Mouse (Mus musculus) C2C12 (cell line): ENCODE data around the gene Map3k3. TPM values are rescaled to one million over a fixed set of nuclear protein-coding genes. Genes with fewer than 3 reads are reported as not detected.
"Not testable (repeated sequence)": the region's sequence is repeated elsewhere in the genome, so short reads cannot be mapped to it uniquely, and the experiment has no call there.

Experiments used
- H3K27me3 ChIP-seq: one replicate; pipeline ENCODE4 v1.6.1; 2011; ENCODE audit not compliant: control insufficient read depth, insufficient read depth, insufficient read length
- H3K36me3 ChIP-seq: one replicate; pipeline ENCODE4 v1.6.1; 2011; ENCODE audit not compliant: control insufficient read depth, insufficient read depth
- H3K4me3 ChIP-seq: one replicate; pipeline ENCODE4 v1.5.1; 2011; ENCODE audit warnings: mild to moderate bottlenecking, control low read depth; ENCODE audit not compliant: poor library complexity, insufficient read depth, severe bottlenecking
- H3K79me2 ChIP-seq: one replicate; pipeline ENCODE4 v1.6.1; 2011; ENCODE audit not compliant: control insufficient read depth, insufficient read depth
- H3K79me3 ChIP-seq: one replicate; pipeline ENCODE4 v1.6.1; 2011; ENCODE audit warnings: low read depth, control low read depth
- H3ac ChIP-seq: one replicate; pipeline ENCODE3; 2011; ENCODE audit warnings: low read depth; ENCODE audit not compliant: control insufficient read depth, insufficient read length
- CEBPB ChIP-seq: IDR thresholded peaks from one replicate; pipeline ENCODE4 v1.6.1; 2011; ENCODE audit warnings: low read depth, mild to moderate bottlenecking, control low read depth, moderate library complexity
- CTCF ChIP-seq: IDR thresholded peaks from one replicate; pipeline ENCODE4 v1.5.1; 2011; ENCODE audit not compliant: control insufficient read depth, insufficient read depth, insufficient read length
- FOSL1 ChIP-seq: IDR thresholded peaks from one replicate; pipeline ENCODE4 v1.8.0; 2011; ENCODE audit warnings: mild to moderate bottlenecking, low read length; ENCODE audit not compliant: poor library complexity, insufficient read depth, severe bottlenecking
- MAX ChIP-seq: IDR thresholded peaks from one replicate; pipeline ENCODE4 v1.6.1; 2011; ENCODE audit warnings: mild to moderate bottlenecking, control low read depth
- MYOD1 ChIP-seq: IDR thresholded peaks from one replicate; pipeline ENCODE4 v1.6.1; 2011; ENCODE audit warnings: low read depth; ENCODE audit not compliant: control insufficient read depth, insufficient read length
- MYOG ChIP-seq: IDR thresholded peaks from one replicate; pipeline ENCODE4 v1.6.1; 2011; ENCODE audit not compliant: control insufficient read depth, insufficient read length; ENCODE audit errors: extremely low read depth
- USF1 ChIP-seq: IDR thresholded peaks from one replicate; pipeline ENCODE4 v1.6.1; 2011; ENCODE audit warnings: low read depth, mild to moderate bottlenecking, control low read depth, moderate library complexity
- polyA plus RNA-seq: library from polyadenylated mRNA; unstranded; fragments of >200 nt; fragmentation: generic; extraction: Trizol; gene quantifications from one replicate; pipeline ENCODE4 v1.2.1, GENCODE M21; 2012; ENCODE audit warnings: missing spikeins

The Map3k3 gene
- polyA plus RNA-seq, 1 experiment, result 23.1 TPM

- H3K36me3 ChIP-seq, result peaks cover 6% of the 10 kb centered on the region
- peaks cover 8% of the 10 kb centered on the region for H3K79me3 ChIP-seq
- H3K79me2 ChIP-seq, result peaks cover 19% of the 10 kb centered on the region
- no peaks in the 10 kb centered on the region for H3K27me3 ChIP-seq
- H3K4me3 ChIP-seq, result peak within 1 kb of the TSS; percentile 97
- TF ChIP-seq CEBPB (peak; percentile 97), MYOG (no peak), MAX (peak; percentile 93), USF1 (no peak)
- peak within 1 kb of the TSS; percentile 82 for H3ac ChIP-seq
Measured at GRCm38 (mm10) chr11:106065923-106066571, 18.4 kb upstream of the Map3k3 start, which contains the start of gene Taco1. Gene Taco1 (plus strand): TSS chr11:106066061.

- not testable (repeated sequence) for H3K36me3 ChIP-seq, H3K79me3 ChIP-seq, H3K27me3 ChIP-seq
- peak overlapping the region; percentile 82 for H3ac ChIP-seq
- H3K79me2 ChIP-seq, result peaks cover 19% of the 10 kb centered on the region
- peak overlapping the region; percentile 97 for H3K4me3 ChIP-seq
Measured at GRCm38 (mm10) chr11:106066616-106067015, 17.8 kb upstream of the Map3k3 start.

GRCm38 (mm10) chr11:106073774-106074173 lies 10.6 kb upstream of the Map3k3 start:
- Histone ChIP-seq H3K79me3 (no peaks in the 10 kb centered on the region), H3K4me3 (no peak overlapping the region)
- TF ChIP-seq USF1 (no peak), MYOG (no peak), MAX (no peak), CEBPB (no peak), CTCF (no peak), FOSL1 (no peak), MYOD1 (no peak)

GRCm38 (mm10) chr11:106076321-106076720 lies 8.1 kb upstream of the Map3k3 start:
- peaks cover 25% of the 10 kb centered on the region for H3K36me3 ChIP-seq
- no peak overlapping the region for H3ac ChIP-seq
- H3K79me3 ChIP-seq, result no peaks in the 10 kb centered on the region
- H3K27me3 ChIP-seq, result no peaks in the 10 kb centered on the region
- no peaks in the 10 kb centered on the region for H3K79me2 ChIP-seq
- TF ChIP-seq MYOD1 (no peak), USF1 (no peak), FOSL1 (no peak), CTCF (peak; percentile 59), MAX (no peak), MYOG (no peak)
- no peak overlapping the region for H3K4me3 ChIP-seq

More at GRCm38 (mm10) chr11:106073774-106074173, 10.6 kb upstream of the Map3k3 start:
- no peaks in the 10 kb centered on the region for H3K27me3 ChIP-seq
- peaks cover 32% of the 10 kb centered on the region for H3K36me3 ChIP-seq
- H3ac ChIP-seq, result no peak overlapping the region
- no peaks in the 10 kb centered on the region for H3K79me2 ChIP-seq

GRCm38 (mm10) chr11:106084911-106085561 lies 623 bp downstream of the Map3k3 start:
- H3K79me3 ChIP-seq, result peaks cover 45% of the 10 kb centered on the region
- H3ac ChIP-seq, result peak overlapping the region; percentile 71
- peaks cover 52% of the 10 kb centered on the region for H3K79me2 ChIP-seq
- no peaks in the 10 kb centered on the region for H3K27me3 ChIP-seq
- TF ChIP-seq CEBPB, result no peak
- TF ChIP-seq MAX, result peak; percentile 28
- H3K4me3 ChIP-seq, result peak overlapping the region; percentile 87
- H3K36me3 ChIP-seq, result no peaks in the 10 kb centered on the region

DNA sequence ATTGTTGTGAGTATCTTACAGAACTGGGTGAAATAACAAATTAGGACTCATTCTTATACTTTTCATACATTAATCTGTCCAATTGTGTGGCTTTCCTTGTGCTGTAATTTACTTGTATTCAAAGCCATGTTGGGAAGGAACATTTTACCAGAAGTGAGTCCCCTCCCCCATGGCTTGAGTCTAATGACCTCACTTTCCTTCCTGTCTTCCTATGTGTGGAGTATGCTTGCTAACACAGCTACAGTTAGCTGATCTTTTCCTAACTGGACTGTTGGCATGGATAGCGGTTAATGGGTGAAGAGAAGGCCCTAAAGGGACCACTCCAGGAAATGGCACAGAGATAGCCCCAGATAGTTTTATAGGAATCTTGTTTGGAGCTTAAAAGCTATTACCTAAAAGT lies 13.8 kb downstream of the Map3k3 start:
- Histone ChIP-seq H3K4me3 (no peak overlapping the region), H3K27me3 (no peaks in the 10 kb centered on the region), H3ac (no peak overlapping the region), H3K79me2 (peaks cover 62% of the 10 kb centered on the region), H3K36me3 (peaks cover 18% of the 10 kb centered on the region), H3K79me3 (peaks cover 27% of the 10 kb centered on the region)
- TF ChIP-seq CEBPB (no peak), CTCF (no peak), MYOG (no peak), MYOD1 (no peak)
